Mouse (Mus musculus) naive thymus-derived CD4-positive, alpha-beta T cell, adult 5 months (primary cell): ENCODE measurements around the gene Etl4. TPM values are rescaled to one million over a fixed set of nuclear protein-coding genes. Genes with fewer than 3 reads are reported as not detected.

Experiments
- polyA plus RNA-seq: library from polyadenylated mRNA; unstranded; fragments of 100-300 nt; shearing (Covaris generic); gene quantifications from one replicate; pipeline ENCODE4 v1.2.1, GENCODE M21; 2017

Gene Etl4
- polyA plus RNA-seq: 0.31 TPM

DNA sequence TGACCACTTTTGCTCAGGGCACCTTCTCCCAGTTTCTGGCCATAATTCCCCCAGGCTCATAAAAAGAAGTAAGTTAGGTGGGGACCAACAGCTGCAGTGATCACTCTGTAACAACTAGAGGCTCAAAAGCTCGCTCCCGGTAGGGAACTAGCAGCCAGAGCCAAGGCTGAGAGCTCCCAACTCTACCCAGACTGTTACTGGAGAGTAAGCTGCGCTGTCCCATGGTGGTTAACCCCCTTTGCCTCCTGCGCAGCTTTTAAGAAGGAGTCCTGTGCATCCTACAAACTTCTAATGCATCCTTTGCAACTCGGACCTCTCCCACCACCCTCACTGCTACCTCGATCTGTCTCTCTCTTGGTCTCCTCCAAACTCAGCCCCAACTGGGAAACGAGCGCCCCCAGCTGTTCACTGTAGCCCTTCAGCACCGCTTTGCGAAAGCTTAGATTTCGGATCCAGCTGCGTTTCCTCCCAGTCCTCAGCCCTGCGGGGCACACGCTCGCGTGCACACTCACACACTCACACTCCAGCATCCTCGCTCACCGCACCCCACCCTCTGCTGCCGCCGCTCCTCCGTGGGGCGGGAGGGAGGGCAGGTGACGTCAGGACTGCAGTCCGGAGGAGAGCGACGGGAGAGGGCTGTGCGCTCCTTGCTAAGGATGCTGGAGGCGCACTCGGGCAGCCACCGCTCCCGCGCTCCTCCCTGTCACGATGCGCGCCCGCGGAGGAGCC lies at the start of gene Etl4:
Gene Etl4 (plus strand): TSS at position 610 of the 729 bp plus-strand sequence.

